Mouse (Mus musculus) kidney, postnatal 10 days (tissue): ENCODE results near the gene Ckap4.
"Not testable (repeated sequence)": the region's sequence is repeated elsewhere in the genome, so short reads cannot be mapped to it uniquely, and the experiment has no call there.

Source experiments
- DNase-seq: peaks from one replicate; pipeline ENCODE4 v3.0.0; 2021; ENCODE audit warnings: mixed read lengths

Ckap4 gene

GRCm38 (mm10) chr10:84549146-84549919 lies 15.5 kb upstream of the Ckap4 start:
- no peak for DNase-seq

DNA sequence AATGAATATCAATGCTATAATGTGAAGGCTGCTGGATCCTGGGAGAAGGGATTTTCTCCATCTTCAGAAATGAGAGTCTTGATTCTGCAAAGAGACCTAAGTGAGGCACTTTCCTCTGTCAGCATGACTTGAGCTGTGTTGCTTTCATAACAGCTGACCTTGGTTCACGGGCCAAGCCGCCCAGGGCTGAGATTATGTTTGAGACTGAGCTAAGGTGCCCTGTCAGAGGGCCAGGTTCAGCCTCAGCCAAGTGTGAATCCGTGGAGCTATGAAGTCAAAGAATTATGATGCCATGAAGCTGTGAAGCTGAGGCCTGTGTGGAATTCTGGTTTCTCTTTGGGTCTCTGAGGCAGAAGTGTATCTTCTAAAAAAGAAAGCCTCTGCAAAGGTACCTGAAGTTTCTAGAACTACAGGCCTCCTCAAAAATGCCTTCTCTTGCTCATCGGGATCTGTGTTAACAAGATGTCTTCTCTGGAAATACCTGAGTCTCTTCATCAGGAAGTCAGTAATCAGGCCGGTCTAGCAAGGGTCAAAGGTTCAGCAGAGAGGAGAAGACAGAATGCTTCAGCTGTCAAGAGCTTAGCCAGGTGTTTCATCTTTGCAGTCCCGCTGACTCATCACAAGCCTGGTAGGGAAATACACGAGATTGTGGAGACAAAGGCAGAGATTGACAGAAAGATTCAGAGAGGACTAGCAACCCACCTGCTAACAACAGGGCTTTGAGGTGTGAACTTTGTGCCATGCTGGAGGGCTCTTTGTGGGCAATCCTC lies 11.2 kb upstream of the Ckap4 start:
- no peak for DNase-seq

GRCm38 (mm10) chr10:84542802-84543658 lies 9.2 kb upstream of the Ckap4 start:
- no peak for DNase-seq

DNA sequence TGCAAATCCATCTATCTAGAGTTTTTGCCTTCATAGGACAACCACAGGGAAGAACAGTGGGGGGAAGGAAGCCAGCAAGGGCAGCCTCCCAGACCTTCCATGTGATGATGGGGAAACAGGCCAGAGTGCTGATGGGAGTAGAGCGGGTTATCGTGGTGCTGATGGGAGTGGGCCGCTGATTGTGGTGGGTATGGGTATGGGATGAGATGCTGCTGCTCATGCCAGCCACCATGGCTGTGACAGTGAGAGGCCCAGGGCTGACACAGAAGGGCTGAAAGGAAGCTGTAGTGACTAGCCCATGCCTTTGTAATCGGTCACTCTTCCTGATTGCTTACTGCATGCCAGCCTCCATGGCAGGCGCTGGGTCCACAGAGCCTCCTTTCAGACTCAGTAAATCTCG lies 5.8 kb upstream of the Ckap4 start:
- no peak for DNase-seq

GRCm38 (mm10) chr10:84535859-84536258 lies 2.0 kb upstream of the Ckap4 start:
- DNase-seq, result peak; percentile 78

- DNase-seq, result no peak
These were observed 1.6 kb upstream of the Ckap4 start for GRCm38 (mm10) chr10:84535458-84535857.

- DNase-seq, result peak; percentile 73
These were observed 665 bp downstream of the Ckap4 start for GRCm38 (mm10) chr10:84532911-84533882.

DNA sequence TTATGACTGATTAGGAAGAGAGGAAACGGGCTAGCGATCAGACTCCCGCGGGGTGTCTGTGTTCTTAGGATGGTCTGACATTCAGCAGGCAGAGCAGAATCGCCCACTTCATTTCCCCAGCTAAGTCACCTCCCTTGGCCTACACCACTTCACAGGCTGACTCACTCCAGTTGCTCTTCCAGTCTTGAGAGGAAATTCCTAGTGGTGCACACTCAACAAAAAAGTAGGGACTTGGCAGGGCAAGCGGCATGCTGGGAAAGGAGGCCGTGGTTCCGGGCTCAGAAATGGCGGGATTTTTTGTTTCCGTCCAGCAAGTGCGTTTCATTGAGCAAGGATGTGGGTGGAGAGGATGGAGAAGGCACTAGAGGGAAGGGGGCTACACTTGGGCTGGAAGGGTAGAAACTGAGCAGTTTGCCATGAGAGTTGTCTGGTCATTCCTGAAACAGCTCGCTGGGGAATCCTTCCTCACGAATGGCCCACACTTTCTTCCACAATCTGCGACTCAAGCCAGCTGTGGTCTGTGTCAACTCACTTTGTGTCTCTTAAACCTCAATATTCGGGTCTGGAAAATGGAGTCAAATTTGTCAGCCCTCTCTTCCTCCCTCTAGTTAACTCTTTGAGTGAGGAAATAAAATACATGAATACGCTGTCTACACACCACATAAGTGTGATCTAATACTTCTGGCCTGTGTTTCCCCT lies 1.5 kb downstream of the Ckap4 start:
- peak; percentile 63 for DNase-seq

- DNase-seq, result no peak
These were observed 2.3 kb downstream of the Ckap4 start for GRCm38 (mm10) chr10:84531576-84531975.

GRCm38 (mm10) chr10:84530388-84530787 lies 3.5 kb downstream of the Ckap4 start:
- DNase-seq, result no peak

DNA sequence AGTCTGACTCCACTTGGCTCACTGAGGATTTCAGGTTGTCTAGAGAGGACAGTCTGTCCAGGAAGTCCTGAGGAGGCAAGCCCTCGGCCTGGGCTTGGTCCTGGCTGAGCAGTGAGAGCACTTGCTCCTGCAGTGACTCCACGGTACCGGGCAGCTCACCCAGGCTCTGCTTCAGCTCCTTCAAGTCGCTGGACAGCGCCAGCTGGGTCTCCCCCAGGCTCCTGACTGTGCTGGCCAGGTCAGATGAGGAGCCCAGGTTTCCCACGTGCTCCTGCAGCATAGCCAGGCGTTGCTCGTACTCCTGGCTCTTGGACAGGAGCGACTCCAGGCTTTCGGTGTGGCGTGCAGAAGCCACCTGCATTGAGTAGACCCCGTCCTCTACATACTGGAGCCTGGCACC lies 6.2 kb downstream of the Ckap4 start:
- no peak for DNase-seq

GRCm38 (mm10) chr10:84527070-84527469 lies 6.8 kb downstream of the Ckap4 start:
- DNase-seq, result no peak

DNA sequence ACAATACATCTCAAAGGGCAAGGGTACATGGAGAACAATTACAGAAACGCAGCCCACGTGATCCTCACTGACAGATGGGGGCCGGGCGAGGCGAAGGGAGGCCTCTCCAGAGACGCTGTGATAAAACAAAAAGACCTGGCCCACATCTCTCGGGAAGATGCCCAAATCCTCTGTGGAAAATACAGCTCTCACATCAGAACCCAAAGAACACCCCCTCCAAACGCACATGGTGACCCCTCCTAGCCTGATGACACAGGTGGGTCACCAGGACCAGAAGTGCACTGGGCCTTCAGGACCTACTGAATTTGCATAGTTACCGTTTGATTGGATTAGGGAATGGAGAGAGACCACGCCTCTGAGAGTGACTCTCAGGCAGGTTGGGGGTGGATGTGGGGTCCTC lies 7.4 kb downstream of the Ckap4 start:
- no peak for DNase-seq

GRCm38 (mm10) chr10:84523682-84524081 lies 10.2 kb downstream of the Ckap4 start:
- DNase-seq, result no peak

- peak; percentile 62 for DNase-seq
These were observed 17.4 kb downstream of the Ckap4 start for GRCm38 (mm10) chr10:84516414-84516927.

DNA sequence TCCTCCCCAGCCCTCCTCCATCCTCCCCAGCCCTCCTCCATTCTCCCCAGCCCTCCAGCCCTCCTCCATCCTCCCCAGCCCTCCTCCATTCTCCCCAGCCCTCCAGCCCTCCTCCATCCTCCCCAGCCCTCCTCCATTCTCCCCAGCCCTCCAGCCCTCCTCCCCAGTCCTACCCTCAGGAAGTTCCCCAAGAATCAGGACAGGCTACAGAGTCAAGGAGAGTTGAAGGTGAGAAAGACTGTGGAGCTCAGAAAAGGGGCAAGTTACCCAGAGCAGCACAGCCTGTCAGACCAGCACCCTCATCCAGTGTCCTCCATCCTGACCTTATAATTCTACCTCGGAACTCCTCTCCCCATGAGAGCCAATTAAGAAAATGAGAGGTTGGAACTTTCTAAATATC lies 17.9 kb downstream of the Ckap4 start:
- not testable (repeated sequence) for DNase-seq

GRCm38 (mm10) chr10:84515512-84515950 lies 18.3 kb downstream of the Ckap4 start:
- peak; percentile 84 for DNase-seq

GRCm38 (mm10) chr10:84514038-84514578 lies 19.8 kb downstream of the Ckap4 start:
- peak; percentile 85 for DNase-seq

GRCm38 (mm10) chr10:84512766-84513165 lies 21.1 kb downstream of the Ckap4 start:
- DNase-seq, result no peak

- no peak for DNase-seq
These were observed 25.3 kb downstream of the Ckap4 start for GRCm38 (mm10) chr10:84508603-84509002.

DNA sequence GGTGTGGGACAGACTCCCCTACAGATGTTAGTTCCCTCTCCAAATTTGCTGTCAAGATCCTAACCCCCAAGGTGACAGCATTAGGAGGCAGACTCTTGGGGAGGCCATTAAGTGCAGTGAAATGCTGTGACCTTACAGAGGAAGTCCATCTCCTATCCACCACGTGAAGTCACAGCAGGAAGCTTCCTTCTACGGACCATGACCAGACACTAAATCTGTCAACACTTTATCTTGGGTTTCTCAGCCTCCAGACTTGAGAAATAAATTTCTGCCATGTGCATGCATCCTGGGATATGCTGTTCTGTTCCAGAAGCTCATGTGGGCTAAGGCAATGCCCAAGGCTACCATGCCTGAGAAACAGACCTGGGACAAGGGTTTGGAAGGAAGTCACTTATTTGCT lies 35.0 kb downstream of the Ckap4 start:
- no peak for DNase-seq
